Mouse (Mus musculus): ENCODE measurements around the gene Slc22a13. TPM values are rescaled to one million over a fixed set of nuclear protein-coding genes. Genes with fewer than 3 reads are reported as not detected.

Slc22a13 gene
- polyA plus RNA-seq, 1 experiment: not detected

DNA sequence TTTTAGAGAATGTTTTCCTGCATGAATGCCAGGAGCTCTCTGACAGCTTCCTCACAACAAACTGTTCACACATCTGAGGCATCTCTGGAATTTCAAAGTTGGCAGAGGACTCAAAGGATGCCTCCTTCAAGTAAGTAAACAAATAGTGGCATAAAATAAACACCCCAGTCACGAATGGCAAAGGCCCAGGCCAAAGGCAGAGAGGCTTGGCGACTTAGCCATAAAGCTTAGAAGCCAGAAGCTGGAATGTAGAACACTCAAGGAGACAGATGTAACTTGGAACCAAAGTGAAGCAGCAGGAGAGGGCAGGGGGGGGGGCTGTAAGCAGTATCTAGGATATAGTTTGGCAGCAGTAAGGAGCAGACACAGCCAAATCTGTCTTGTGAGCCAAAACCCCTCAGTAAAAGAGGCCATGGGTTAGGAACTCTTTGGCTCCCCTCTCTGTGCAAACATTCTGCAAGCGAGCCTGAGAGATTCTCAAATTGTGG is 27.6 kb downstream of the Slc22a13 start:
- Histone ChIP-seq H3ac (ENCODE audit: control insufficient read depth, insufficient read length) (no peak overlapping the region), H3K27me3 (ENCODE audit: control insufficient read depth, insufficient read depth, insufficient read length) (peaks cover 50% of the 10 kb centered on the region), H3K4me3 (no peak overlapping the region), H3K36me3 (ENCODE audit: control insufficient read depth, insufficient read depth) (no peaks in the 10 kb centered on the region), H3K4me2 (ENCODE audit: low read depth) (no peak overlapping the region), H3K79me2 (ENCODE audit: control insufficient read depth, insufficient read depth) (no peaks in the 10 kb centered on the region)
- TF ChIP-seq TCF3 (IDR thresholded peaks at IDR 0.05; ENCODE audit: insufficient read length, low read depth) (no peak), POLR2AphosphoS2 (IDR thresholded peaks at IDR 0.05; ENCODE audit: insufficient read length, low read depth) (no peak), SRF (IDR thresholded peaks at IDR 0.05; ENCODE audit: control insufficient read depth, insufficient read length, low read depth) (no peak), USF1 (IDR thresholded peaks at IDR 0.05; ENCODE audit: low read depth) (no peak)

DNA sequence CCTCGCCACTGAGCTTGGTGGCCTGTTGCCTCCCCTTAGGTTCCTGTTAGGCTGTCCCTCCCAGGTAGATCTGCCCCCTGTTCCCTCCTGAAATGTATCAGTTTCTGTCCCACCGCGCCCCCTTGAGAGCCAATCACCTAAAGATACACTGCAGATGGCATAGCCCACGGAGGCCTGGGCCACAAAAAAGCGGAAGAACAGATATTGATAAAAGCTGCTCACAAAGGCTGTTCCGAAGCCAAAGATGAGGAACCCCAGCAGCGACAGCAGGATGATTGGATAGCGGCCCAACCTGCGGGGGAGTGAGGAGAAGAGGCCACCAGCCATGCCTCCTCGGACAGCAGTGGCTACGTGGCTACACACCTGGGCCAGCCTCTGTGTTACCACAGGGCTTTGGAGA is 29.6 kb downstream of the Slc22a13 start:
- no peak overlapping the region for H3K4me2 ChIP-seq (ENCODE audit: low read depth)
- H3K27me3 ChIP-seq (ENCODE audit: control insufficient read depth, insufficient read depth, insufficient read length): peaks cover 64% of the 10 kb centered on the region
- H3ac ChIP-seq (ENCODE audit: control insufficient read depth, insufficient read length): no peak overlapping the region
- H3K79me2 ChIP-seq (ENCODE audit: control insufficient read depth, insufficient read depth): no peaks in the 10 kb centered on the region
- H3K4me3 ChIP-seq: no peak overlapping the region
- no peak for TF ChIP-seq MYOD1 (IDR thresholded peaks at IDR 0.05; ENCODE audit: control insufficient read depth in 1 of 3, insufficient read length in 2 of 3, low read depth in 2 of 3)
- no peak for TF ChIP-seq REST (IDR thresholded peaks at IDR 0.05; ENCODE audit: insufficient read depth, insufficient read length)
- no peak for TF ChIP-seq POLR2AphosphoS2 (IDR thresholded peaks at IDR 0.05; ENCODE audit: insufficient read length, low read depth)
- no peak for TF ChIP-seq MYOG (IDR thresholded peaks at IDR 0.05; ENCODE audit: control insufficient read depth in 1 of 3, insufficient read depth in 1 of 3, insufficient read length in 2 of 3, low read depth in 2 of 3)
- no peak for TF ChIP-seq TCF12 (IDR thresholded peaks at IDR 0.05; ENCODE audit: insufficient read depth, poor library complexity, severe bottlenecking)
- no peak for TF ChIP-seq CEBPB (IDR thresholded peaks at IDR 0.05; ENCODE audit: insufficient read depth, poor library complexity, severe bottlenecking)
- no peak for TF ChIP-seq USF1 (IDR thresholded peaks at IDR 0.05; ENCODE audit: low read depth)
- no peak for TF ChIP-seq MAX (IDR thresholded peaks at IDR 0.05; ENCODE audit: low read depth)
- no peak for TF ChIP-seq E2F4 (IDR thresholded peaks at IDR 0.05; ENCODE audit: insufficient read depth)
- no peak for TF ChIP-seq SRF (IDR thresholded peaks at IDR 0.05; ENCODE audit: control insufficient read depth, insufficient read length, low read depth)
- no peak for TF ChIP-seq TCF3 (IDR thresholded peaks at IDR 0.05; ENCODE audit: insufficient read length, low read depth)
- TF ChIP-seq POLR2A (IDR thresholded peaks at IDR 0.05; ENCODE audit: insufficient read length, low read depth): no peak
- H3K36me3 ChIP-seq (ENCODE audit: control insufficient read depth, insufficient read depth): no peaks in the 10 kb centered on the region

DNA sequence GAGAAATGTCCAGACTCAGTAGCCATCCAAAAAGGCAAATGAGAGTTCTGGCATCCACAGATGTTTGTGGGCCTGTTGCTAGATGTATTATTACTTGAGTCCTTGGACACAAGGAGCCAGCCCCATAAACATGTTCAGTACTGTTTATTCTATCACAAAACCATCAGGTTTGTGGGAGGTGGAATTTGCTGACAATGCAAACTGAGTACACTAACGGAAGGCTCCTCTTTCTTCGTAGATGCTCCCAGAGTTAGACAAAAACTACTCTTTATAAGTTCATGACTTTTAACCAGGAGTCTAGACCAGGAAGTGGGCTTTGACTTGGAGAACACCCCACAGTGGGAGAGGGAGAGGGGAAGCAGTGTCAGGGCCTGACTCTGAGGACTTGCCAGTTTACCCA is 41.3 kb downstream of the Slc22a13 start:
- H3ac ChIP-seq (ENCODE audit: control insufficient read depth, insufficient read length): no peak overlapping the region
- no peak overlapping the region for H3K4me2 ChIP-seq (ENCODE audit: low read depth)
- H3K27me3 ChIP-seq (ENCODE audit: control insufficient read depth, insufficient read depth, insufficient read length): peaks cover 40% of the 10 kb centered on the region
- no peaks in the 10 kb centered on the region for H3K36me3 ChIP-seq (ENCODE audit: control insufficient read depth, insufficient read depth)
- no peak overlapping the region for H3K4me3 ChIP-seq
- H3K79me2 ChIP-seq (ENCODE audit: control insufficient read depth, insufficient read depth): no peaks in the 10 kb centered on the region
- TF ChIP-seq USF1 (IDR thresholded peaks at IDR 0.05; ENCODE audit: low read depth) (no peak), POLR2A (IDR thresholded peaks at IDR 0.05; ENCODE audit: insufficient read length, low read depth) (no peak), CEBPB (IDR thresholded peaks at IDR 0.05; ENCODE audit: insufficient read depth, poor library complexity, severe bottlenecking) (no peak), E2F4 (IDR thresholded peaks at IDR 0.05; ENCODE audit: insufficient read depth) (no peak), TCF3 (IDR thresholded peaks at IDR 0.05; ENCODE audit: insufficient read length, low read depth) (no peak), SRF (IDR thresholded peaks at IDR 0.05; ENCODE audit: control insufficient read depth, insufficient read length, low read depth) (no peak), POLR2AphosphoS2 (IDR thresholded peaks at IDR 0.05; ENCODE audit: insufficient read length, low read depth) (no peak), MYOG (IDR thresholded peaks at IDR 0.05; ENCODE audit: control insufficient read depth in 1 of 3, insufficient read depth in 1 of 3, insufficient read length in 2 of 3, low read depth in 2 of 3) (no peak), MAX (IDR thresholded peaks at IDR 0.05; ENCODE audit: low read depth) (no peak), MYOD1 (IDR thresholded peaks at IDR 0.05; ENCODE audit: control insufficient read depth in 1 of 3, insufficient read length in 2 of 3, low read depth in 2 of 3) (no peak), TCF12 (IDR thresholded peaks at IDR 0.05; ENCODE audit: insufficient read depth, poor library complexity, severe bottlenecking) (no peak), REST (IDR thresholded peaks at IDR 0.05; ENCODE audit: insufficient read depth, insufficient read length) (no peak)

DNA sequence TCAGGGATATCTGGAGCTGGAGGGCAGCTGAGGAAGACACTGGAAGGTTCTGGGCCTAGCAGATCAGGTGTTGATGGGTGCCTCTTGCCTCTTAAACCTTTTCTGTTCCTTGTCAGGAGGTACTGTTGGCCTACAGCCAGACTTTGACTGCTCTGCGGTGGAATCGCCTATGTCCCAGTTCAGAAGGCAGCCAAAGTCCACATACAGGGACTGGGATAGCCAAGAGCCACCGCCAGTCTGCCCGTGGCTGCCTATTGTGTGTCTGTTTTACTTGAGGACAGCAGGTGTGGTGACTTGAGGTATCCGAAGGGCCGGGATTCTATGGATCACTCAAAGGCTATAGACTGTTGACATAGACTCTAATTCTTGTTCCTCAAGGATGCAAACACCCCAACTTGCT is 43.4 kb downstream of the Slc22a13 start:
- Histone ChIP-seq H3K79me2 (ENCODE audit: control insufficient read depth, insufficient read depth) (no peaks in the 10 kb centered on the region), H3K27me3 (ENCODE audit: control insufficient read depth, insufficient read depth, insufficient read length) (peaks cover 27% of the 10 kb centered on the region), H3K4me3 (no peak overlapping the region), H3ac (ENCODE audit: control insufficient read depth, insufficient read length) (no peak overlapping the region), H3K4me2 (ENCODE audit: low read depth) (no peak overlapping the region), H3K36me3 (ENCODE audit: control insufficient read depth, insufficient read depth) (no peaks in the 10 kb centered on the region)
- no peak for TF ChIP-seq REST (IDR thresholded peaks at IDR 0.05; ENCODE audit: insufficient read depth, insufficient read length)
- no peak for TF ChIP-seq USF1 (IDR thresholded peaks at IDR 0.05; ENCODE audit: low read depth)
- TF ChIP-seq TCF12 (IDR thresholded peaks at IDR 0.05; ENCODE audit: insufficient read depth, poor library complexity, severe bottlenecking): no peak
- TF ChIP-seq TCF3 (IDR thresholded peaks at IDR 0.05; ENCODE audit: insufficient read length, low read depth): no peak
- TF ChIP-seq MYOD1 (IDR thresholded peaks at IDR 0.05; ENCODE audit: control insufficient read depth in 1 of 3, insufficient read length in 2 of 3, low read depth in 2 of 3): no peak
- TF ChIP-seq MAX (IDR thresholded peaks at IDR 0.05; ENCODE audit: low read depth): no peak

DNA sequence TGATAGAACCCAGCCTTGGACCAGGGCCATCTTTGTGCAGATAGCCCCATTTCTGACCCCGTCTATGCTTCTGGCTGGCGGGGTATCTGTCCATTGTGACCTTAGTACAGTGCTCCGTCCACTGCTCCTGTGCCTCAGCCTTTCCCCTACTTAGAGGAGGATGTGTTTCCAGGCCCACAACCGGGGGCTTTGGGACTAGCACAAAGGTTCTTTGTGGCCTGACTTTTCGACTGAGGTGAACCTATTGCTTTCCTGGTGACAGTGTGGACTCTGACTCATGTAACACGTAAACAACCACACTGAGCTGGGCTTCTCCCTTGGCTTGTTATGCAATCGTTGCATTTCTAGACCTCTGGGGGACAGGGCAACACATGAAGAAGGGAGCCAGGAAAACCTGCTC is 44.2 kb downstream of the Slc22a13 start:
- Histone ChIP-seq H3K4me2 (ENCODE audit: low read depth) (no peak overlapping the region), H3ac (ENCODE audit: control insufficient read depth, insufficient read length) (no peak overlapping the region), H3K36me3 (ENCODE audit: control insufficient read depth, insufficient read depth) (no peaks in the 10 kb centered on the region), H3K4me3 (no peak overlapping the region), H3K27me3 (ENCODE audit: control insufficient read depth, insufficient read depth, insufficient read length) (peaks cover 19% of the 10 kb centered on the region), H3K79me2 (ENCODE audit: control insufficient read depth, insufficient read depth) (no peaks in the 10 kb centered on the region)
- TF ChIP-seq MYOD1 (IDR thresholded peaks at IDR 0.05; ENCODE audit: control insufficient read depth in 1 of 3, insufficient read length in 2 of 3, low read depth in 2 of 3) (no peak), SRF (IDR thresholded peaks at IDR 0.05; ENCODE audit: control insufficient read depth, insufficient read length, low read depth) (no peak), CEBPB (IDR thresholded peaks at IDR 0.05; ENCODE audit: insufficient read depth, poor library complexity, severe bottlenecking) (no peak), POLR2A (IDR thresholded peaks at IDR 0.05; ENCODE audit: insufficient read length, low read depth) (no peak), USF1 (IDR thresholded peaks at IDR 0.05; ENCODE audit: low read depth) (no peak), TCF3 (IDR thresholded peaks at IDR 0.05; ENCODE audit: insufficient read length, low read depth) (no peak), POLR2AphosphoS2 (IDR thresholded peaks at IDR 0.05; ENCODE audit: insufficient read length, low read depth) (no peak)

Measured in myocyte (in vitro differentiated cells).